Mouse (Mus musculus): ENCODE measurements at regions not wholly inside any gene's neighbourhood (a gene's known extent, or its start where the extent isn't known, plus 50 kb on each side); places are given as distances from the start of the nearest gene placed in this dataset.
"Not testable (repeated sequence)": the region's sequence is repeated elsewhere in the genome, so short reads cannot be mapped to it uniquely, and the experiment has no call there.

DNA sequence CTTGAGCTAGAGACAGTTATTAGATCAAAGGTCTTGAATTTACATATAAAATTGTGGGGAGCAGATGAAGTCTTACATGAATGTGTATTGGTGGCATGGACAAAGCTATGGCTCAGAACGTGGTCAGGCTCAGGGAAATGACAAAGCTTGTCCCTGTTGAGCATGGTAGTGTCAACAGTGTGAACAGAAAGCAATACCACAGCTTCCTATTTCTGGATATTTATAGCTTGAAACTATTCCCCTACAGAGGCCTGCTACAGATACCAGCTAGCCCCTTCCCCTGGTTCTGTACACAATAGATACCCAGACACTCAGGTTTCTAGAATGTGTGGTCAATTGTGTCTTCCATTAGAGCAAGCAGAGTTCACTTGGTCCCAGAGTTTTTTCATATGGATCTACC lies 236.8 kb upstream of the Rarb start:
- no peak for DNase-seq

DNA sequence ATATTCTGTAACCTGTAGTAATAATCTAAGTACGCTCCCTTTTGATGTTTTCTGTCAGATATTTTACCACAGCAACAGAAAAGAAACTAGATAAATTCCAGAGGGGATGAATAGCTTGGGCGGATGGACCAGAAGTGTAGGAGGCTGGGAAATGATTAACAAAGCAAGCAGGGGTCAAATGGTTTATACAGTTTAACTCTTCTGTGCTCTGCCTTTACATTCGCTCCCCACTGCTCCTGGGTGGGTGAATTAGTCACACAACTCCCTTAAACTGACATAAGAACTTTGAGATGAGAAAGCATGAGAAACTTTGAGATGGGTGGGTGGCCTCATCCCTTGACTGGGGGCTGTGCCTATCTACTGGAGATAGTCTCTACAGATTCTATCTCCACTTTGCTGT lies 235.4 kb upstream of the Rarb start:
- DNase-seq = no peak

DNA sequence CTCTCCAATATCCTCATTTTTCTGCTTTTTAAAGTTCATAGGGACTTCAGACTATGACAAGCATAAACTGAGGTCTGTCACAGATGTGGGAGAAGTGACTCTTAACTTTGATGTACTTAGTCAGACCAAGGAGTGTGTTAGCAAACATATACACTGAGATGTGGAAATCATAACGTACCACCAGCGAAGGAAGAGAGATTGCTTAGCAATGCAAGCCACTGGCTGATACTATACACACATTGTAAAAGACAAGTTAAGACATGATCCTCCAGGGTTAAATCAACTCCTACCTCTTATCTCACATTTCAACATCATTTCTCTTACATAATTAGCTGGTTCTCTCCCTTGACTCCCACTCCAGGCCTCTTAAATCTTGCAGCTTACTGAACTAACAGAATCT lies 227.9 kb upstream of the Rarb start:
- DNase-seq = no peak

DNA sequence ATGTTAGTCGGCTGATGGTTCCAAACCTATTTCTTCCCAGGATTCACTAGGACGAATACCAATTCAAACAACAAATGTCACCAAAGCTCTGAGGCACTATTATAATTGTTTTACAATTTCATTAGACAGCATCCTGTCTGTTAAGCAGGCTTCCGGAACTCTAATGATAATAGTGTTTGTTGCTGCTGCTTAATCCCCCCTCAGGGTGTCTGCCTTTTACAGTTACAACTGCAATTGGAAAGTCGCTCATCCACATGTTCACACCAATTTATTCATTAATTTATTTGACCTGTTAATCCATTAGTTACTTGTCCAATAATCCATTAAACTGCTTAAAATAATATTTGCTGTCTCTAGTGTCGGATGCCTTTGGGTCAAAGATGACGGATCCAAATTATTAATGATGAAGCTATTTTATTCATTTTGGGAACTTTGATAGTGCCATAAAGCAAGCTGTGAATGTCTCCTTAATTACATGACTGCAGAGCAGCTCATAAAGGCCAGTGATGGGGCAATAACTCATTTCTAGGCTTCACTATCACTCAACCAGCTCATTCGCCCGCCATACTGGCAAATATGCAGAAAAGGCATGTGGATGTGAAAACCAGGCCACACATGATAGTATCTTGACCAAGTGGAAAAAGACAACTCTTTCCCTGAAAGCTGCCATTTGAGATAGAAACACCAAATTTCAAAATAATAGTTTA lies 226.6 kb upstream of the Rarb start:
- no peak for DNase-seq

DNA sequence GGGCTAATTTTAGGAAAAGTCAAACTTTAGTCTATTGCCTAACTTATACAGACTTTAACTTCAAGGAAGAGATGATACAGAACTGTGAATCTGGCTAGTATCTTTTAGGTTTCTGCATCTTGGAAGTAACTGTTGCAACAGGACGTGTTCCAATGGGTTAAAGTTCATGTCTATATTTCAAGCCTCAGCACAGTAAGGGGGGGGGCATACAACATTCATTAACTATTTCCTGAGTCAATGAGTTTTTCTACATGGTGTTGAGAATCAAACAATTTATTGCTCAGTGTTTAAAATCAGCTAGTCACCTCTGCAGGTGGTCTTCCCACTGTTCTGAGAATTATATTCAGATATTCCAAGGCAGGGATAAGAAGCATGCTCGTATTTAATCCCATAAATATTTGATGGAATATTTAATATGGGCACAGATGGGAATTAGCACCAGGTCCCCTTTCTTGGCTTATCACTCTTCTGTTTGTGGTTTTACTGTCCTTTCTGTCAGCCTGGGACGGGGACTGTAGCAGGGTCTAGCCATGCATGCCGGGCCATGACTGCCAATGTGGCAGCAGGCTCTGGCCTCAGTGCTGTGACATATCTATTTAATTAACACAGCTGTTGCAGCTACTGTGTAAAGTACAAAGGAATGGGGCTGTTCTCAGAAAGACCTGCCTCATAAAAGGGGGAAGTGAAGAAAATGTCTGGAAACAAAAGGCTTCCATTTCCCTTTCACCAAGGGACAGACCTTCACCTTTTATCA lies 201.8 kb upstream of the Rarb start:
- peak in 1 of 2 experiments; percentile 5 for DNase-seq

DNA sequence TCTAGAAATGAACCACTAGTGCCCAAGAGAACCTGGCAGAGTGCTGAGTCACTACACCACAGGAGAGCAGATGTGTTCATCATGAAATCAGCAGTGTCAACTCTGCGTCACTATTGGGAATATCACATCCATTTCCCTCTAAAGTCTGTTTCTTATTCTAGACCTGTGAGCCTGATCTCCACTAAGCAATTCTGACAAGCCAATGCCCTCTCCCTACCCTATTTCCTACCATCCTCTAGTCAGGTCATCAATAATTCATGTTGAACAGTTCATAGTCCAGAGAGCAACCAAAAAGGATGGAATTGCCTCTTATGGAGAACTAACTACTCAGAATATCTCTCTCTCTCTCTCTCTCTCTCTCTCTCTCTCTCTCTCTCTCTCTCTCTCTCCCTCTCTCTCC lies 194.0 kb upstream of the Rarb start:
- DNase-seq = no peak

DNA sequence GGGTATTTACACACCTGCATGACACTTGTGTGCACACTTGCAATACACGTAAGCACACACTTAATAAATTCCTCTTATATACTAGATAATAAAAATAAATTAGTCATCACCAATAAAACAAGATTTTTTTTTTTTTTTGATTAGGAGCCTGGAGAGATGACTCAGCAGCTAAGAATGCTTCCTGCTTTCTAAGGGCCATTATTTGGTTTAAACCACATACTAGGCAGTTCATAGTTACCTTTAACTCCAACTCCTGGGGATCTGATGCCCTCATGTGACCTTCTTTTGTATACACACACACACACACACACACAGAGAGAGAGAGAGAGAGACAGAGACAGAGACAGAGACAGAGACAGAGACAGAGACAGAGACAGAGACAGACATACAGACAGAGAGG lies 193.2 kb upstream of the Rarb start:
- no peak for DNase-seq

DNA sequence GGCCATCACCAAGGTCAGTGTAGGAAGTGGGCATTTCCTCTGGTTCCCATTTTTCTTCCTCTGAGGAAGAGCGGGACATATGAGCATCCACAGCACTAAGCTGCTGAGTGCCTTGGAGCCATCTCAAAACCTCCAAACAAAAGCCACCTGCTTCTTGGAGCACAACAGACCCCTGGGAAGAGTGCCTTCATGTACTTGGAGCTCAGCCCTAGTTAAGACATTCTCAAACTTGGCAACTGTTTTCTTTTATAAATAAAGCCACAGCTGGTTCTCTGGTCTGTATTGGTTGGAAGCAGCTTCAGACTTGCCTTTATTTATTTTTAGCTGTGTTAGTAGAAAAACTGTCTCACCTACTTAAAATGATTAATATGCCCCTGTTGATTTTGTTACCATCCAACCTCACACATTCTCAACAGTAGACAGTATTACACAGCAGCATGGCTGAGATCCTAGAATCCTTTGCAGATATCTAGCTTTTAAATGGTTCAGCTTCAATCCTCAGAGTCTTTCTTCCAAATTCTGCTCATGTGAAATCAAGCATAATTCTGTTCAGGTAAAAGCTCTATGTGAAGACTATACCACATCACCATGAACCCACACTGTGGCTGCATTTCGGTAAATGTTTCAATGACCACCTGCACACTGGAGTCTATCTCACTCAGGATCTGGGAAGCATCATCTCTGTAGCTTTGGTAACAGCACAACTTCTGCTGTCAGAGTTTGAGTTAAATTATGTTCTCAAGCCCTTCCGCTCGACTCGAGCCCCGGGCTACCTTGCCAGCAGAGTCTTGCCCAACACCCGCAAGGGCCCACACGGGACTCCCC lies 186.4 kb upstream of the Rarb start:
- peak in 1 of 2 experiments; percentile 15 for DNase-seq

DNA sequence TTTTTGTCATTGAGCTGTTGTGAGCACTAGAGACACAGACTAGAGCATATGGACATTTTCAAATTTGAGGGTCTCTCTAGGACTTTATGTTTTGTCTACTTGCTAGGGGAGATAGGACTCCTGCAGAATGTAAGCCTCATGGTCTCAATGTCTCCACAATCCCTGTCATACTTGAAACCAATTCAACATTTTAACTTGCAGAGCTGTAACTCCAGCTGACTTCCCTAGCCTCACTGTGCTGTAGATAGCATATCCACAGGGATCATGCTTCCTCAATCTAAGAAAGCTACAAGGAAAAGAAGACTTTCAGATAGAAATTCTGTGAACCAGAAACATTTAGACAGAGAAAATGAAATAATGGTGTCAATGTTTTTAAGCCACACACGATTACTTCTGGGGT lies 185.8 kb upstream of the Rarb start:
- no peak for DNase-seq

DNA sequence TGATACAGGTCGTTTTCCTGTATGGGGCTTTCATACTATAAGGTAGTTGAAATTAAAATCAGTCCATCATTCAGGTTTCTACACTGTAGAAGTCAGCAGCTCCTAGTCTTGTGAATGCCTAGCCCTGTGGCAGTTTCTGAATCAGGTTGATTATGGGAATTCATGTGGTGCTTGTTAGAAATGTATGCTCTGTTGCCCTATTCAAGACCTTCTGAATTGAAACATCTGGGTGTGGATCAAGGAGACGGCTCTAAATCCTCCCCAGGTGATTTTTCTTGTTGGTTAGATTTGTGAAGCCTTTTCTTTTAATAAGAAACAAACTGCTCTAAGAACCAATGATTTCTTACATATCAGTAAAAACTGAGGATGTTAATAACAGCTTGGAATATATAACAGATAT lies 177.8 kb upstream of the Rarb start:
- DNase-seq = no peak

DNA sequence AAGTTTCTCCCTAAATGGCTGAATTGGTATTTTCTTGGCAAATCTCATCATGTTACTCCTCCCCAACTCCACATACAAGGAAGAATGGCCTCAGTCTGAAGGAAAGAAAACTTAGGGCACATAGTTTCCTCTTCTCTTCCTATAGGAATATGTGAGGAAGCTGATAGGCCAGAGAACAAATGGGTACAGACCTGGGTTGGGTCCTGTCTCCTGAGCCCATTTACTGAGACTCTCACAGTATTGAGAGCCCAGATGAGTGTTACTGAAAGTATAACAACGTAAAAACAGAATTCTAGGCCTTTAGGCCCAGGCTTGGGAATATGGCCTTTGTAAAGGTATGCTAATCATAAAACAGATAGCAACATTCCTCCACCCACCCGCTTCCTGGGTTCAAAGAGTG lies 152.0 kb upstream of the Rarb start:
- not testable (repeated sequence) for DNase-seq

DNA sequence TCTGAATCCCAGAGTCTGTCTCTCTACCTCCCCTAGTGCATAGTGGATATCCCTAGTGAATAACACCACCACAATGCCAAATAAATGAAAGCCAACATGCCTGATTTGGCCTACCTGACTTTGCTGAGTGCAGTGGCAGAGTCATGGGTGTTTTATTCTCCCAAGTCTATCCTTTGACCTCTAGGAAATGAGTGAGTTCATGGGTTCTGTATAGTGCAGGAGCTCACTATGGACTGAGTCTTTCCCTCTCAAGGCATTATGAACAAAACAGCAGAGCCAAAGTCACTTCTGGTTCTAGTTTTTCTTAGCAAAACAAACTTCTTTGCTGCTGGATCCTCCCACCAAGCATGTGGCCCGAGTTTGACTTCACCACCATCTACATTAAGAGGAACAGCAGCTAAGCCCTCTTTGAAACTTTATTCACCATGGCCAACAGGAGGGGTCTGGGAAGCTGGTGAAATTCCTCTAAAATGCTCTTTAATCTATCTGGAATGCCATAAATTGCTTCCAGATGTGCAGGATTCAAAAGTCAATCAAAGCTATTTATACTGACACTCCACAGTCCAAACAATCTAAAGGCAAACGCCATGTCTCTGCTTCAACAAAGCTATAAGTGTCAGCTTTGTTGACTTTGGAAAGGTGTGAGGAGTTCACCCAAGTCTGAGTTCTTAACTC lies 145.9 kb upstream of the Rarb start:
- DNase-seq = no peak

DNA sequence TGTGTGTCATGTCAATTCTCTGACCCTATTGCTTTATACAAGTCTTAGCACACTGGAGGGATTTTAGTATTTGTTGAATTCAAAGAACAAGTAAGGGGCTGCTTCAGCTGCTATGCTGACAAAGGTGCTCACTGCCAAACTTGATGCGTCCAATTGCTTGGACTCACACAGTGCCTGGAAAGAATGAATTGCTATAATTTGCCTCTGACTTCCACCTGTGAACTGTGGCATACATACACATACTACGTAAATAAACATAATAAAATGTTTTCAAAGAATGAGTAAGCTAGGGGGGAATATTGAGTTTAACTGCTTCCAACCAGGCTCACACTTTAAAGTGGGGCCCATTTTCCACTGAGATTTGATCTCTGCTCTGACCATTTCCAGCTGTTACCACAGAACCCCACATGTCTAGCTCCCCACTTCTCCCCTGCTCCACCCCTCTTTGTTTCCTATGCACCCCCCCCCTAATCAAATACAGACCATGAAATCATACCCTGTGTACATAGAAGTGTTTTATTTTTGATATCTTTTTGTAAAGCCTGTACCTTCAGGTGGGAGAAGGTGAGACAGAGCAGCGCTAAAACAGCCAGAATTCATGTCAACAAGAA lies 143.4 kb upstream of the Rarb start:
- DNase-seq = no peak

DNA sequence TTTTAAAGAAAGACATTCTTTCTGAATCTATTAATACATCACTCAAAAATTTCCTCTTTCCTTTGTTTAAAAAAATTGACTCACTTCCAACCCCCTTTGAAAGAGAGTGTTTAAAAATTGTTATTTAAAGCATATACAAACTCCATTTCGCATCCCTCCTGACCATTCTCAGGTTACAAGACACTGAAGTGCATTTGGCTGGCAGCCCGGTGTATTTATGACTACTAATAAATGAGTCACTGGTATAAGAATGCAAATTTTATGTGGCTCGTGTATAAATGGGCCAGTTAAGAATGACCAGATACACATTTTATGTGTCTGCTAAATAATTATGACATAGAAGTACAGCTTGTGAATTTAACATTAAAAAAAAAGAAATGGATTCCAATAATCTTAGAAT lies 138.8 kb upstream of the Rarb start:
- DNase-seq = no peak

DNA sequence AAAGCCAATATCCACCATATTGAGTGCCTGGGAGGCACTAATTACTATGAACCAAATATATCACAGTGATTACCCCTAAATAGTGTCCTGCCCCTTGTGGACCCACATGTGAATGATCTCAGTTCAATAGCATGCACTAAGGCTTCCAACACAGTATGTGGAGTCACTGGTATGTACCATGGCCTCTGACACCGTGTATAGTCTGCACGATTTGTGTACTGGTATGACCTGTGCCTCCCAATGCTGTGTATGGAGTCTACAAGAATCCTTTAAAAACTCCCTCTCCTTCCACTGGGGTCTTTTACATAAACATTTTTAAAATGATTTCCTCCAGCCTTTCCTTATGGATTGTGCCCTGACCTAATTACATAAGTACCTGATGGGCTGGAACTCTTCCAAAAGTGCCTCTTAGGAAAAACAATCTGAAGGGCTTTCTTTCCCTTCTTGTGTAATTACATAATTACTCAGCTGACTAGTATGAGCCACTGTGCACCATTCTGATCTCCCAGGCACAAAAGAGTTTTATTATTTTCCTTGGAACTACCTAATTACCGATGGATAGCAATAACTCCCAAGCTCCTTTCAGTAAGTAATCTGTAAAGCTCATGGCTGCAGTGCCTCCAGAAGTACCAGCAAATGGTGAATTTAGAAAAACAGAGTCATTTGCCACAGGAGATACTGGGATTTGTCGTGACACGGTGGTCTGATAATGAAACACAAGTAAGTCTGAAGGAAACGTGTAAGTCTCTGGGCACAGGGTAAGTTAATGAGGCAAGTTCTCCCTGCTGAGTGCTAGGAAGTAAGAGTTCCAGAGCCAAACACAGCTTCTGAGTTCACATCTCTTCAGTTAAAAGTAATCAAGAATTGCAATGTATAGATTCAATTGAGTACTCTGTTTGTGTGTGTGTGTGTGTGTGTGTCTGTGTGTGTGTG lies 135.8 kb upstream of the Rarb start:
- DNase-seq = no peak

DNA sequence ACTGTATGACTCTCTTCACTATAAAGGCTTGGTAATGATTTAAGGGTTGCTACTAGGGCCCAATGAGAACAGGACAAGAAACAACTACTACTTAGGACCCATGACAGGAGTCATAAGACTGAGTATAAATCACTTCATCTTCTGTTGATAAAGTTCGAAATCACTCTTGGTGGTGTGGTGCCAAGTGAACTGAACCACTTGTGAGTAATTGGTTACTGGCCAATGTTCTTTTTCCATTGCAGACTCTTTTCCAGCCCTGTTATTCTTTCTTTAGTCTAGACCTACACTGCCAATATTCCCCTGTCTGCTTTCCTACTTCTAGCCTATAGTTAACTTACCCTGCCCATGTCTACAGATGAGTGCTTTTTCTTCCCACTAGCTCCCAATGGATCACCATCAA lies 129.8 kb upstream of the Rarb start:
- DNase-seq = no peak

DNA sequence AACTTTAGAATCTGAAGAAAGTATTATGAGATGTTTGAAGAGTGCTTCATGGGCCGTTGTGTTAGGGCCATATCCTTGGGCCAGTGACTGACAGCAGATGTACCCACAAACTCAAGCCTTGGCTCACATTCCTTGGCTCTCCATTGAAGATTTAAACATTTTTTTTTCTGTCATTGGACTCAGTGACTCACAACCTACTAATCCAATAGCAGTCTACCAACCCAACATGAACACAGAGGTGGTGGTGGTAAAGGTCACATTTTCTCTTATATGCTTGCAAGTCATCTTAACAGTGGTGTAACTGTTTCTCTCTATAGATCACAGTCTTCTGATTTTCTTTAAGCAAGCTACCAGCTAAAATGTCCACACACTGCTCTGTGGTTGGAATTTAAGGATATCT lies 125.5 kb upstream of the Rarb start:
- DNase-seq = no peak

DNA sequence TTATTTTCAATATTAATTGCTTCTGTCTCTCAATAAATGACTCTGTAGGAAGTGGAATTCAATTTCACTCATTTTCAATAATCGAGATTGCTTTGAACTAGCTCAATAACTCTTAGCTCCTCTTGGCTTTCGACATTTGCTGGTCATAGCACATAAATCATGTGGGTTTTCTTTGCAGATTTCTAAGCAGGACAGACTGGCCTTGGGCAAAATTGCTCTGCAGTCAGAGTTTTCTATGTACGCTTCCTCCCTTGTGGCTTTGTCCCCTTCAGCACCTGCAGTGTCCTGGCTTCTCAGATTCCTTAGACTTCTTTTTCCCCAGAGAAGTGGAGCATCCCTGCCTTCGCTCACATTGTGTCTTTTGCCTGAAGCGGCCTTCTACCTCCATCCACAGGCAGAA lies 124.6 kb upstream of the Rarb start:
- DNase-seq = no peak

DNA sequence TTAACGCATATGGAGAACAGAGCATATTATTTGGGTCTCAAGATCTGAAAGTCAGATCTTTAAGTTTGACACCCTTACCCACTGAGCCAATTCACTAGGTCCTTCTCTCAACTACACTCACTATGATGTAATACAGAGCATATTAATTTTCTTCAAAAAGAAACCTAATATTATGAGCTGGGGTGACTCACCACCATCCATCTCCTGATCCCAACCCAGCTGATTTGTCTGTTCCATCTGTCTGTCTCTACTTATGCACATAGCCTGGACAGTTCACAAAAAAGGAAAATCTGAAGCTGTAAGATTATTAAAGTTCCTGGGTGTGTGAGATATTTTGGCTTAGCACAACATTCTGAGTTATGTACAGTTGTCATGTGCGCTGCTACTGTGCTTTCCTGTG lies 108.2 kb upstream of the Rarb start:
- no peak for DNase-seq

DNA sequence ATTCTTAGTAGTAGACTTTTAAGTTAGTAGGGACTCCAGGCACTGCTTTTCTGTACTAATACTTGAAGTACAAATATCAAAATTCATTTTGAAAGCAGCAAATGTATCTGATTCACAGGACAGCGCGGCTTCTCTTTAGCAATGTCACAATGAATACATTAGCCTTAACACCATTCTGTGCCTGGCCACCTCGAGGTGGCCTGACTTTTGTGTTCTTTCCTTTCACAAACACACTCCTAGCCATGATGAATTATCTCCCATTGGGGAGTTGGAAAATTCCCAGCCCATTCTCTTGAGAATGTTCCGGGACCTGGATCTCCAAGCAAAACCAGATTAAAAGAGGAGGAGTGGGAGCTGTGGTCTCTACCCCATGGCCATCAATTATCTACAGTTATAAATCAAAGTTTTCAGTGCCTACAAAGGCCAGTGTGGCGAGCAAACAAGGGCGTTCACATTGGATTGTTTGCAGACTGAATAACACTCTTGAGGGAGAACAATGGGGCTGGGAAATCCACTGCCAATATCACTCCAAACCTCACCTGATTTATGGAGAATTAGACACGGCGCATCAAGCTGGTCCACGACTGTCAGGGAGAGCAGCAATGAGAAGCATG lies 82.7 kb upstream of the Rarb start:
- no peak for DNase-seq

All from cerebellum, postnatal 14 days (tissue).